Mouse (Mus musculus) lung, adult 2 months (tissue): Measurements from ENCODE around the gene Rnf185. TPM values are rescaled to one million over a fixed set of nuclear protein-coding genes. Genes with fewer than 3 reads are reported as not detected.

Experiments
- DNase-seq: peaks from one replicate; pipeline ENCODE4 v3.0.0; 2022
- H3K4me1 ChIP-seq: fragments of 200-500 bp; 2 replicates; pipeline ENCODE4 v1.6.1; 2011; ENCODE audit warnings: low read length; ENCODE audit not compliant: control insufficient read depth, insufficient read depth
- H3K4me3 ChIP-seq: fragments of 200-500 bp; replicated peaks from 2 replicates; pipeline ENCODE3; 2011; ENCODE audit warnings: low read depth, mild to moderate bottlenecking, control low read depth, low read length; ENCODE audit errors: extremely low read depth
- CTCF ChIP-seq: fragments of 200-500 bp; IDR thresholded peaks from 2 replicates; pipeline ENCODE4 v1.5.1; 2011; ENCODE audit warnings: mild to moderate bottlenecking, low read length, control low read depth; ENCODE audit not compliant: insufficient read depth
- POLR2A ChIP-seq: fragments of 200-500 bp; IDR thresholded peaks from 2 replicates; pipeline ENCODE4 v1.6.1; 2011; ENCODE audit warnings: low read depth, mild to moderate bottlenecking, control low read depth, low read length, borderline replicate concordance; ENCODE audit errors: extremely low read depth
- WGBS: fragments of 180-500 bp; shearing (Covaris S2); methylation state at CpG from one replicate; pipeline ENCODE4 v1.1.7; 2018; 5-methylcytosine and 5-hydroxymethylcytosine counted together
- polyA plus RNA-seq: library from polyadenylated mRNA; depleted of rRNA; stranded (reverse); fragments of >200 nt; gene quantifications from 2 replicates; pipeline ENCODE4 v1.2.3, GENCODE M21; 2012; rRNA removed

Gene Rnf185
- polyA plus RNA-seq, 1 experiment, result 36.4 TPM

GRCm38 (mm10) chr11:3371599-3372295, 80.4 kb downstream of the Rnf185 start:
- WGBS, result 28% methylated on average over 7 of the region's 7 CpGs
- no peak for DNase-seq
- Histone ChIP-seq H3K4me1 (peaks cover 5% of the 10 kb centered on the region; the same call in 1 of the 2 replicates), H3K4me3 (peak overlapping the region; percentile 40)
- no peak for TF ChIP-seq CTCF
- no peak for TF ChIP-seq POLR2A

- H3K4me3 ChIP-seq, result peak overlapping the region; percentile 40
- TF ChIP-seq CTCF, result no peak
- peak; percentile 65; the same call in 1 of the 2 replicates for TF ChIP-seq POLR2A
- peaks cover 6% of the 10 kb centered on the region; the same call in 1 of the 2 replicates for H3K4me1 ChIP-seq
- DNase-seq, result peak; percentile 70
- WGBS, result 8% methylated on average over 27 of the region's 27 CpGs
Measured at GRCm38 (mm10) chr11:3370928-3371598, 81.1 kb downstream of the Rnf185 start.

- no peak for DNase-seq
- TF ChIP-seq CTCF, result no peak
- TF ChIP-seq POLR2A, result no peak
- H3K4me3 ChIP-seq, result no peak overlapping the region
- H3K4me1 ChIP-seq, result peaks cover 6% of the 10 kb centered on the region; the same call in 1 of the 2 replicates
- WGBS, result 59% methylated on average over 2 of the region's 2 CpGs
Measured at GRCm38 (mm10) chr11:3370162-3370561, 82.0 kb downstream of the Rnf185 start.

DNA sequence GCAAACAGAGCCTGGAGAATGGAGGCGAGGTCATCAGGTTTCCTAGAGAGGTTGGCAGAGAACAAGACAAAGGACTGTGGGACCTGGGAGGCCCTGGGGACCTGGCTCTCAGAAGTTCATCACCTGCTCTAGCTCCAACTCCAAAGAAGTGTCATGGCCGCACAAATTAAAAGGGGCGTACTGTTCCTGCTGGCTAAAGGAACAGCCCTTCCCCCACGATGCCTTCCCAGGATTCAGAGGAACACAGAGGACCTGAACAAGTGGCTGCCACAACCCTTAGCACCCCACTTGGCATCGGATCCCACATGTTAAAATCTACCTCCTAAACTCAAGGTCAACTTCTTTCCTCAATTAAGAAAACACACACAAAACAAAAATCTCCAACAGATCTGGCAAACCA, 82.7 kb downstream of the Rnf185 start:
- Histone ChIP-seq H3K4me1 (peaks cover 6% of the 10 kb centered on the region; the same call in 1 of the 2 replicates), H3K4me3 (no peak overlapping the region)
- no peak for TF ChIP-seq POLR2A
- no peak for TF ChIP-seq CTCF
- 73% methylated on average over 5 of the region's 5 CpGs for WGBS
- DNase-seq, result no peak

DNA sequence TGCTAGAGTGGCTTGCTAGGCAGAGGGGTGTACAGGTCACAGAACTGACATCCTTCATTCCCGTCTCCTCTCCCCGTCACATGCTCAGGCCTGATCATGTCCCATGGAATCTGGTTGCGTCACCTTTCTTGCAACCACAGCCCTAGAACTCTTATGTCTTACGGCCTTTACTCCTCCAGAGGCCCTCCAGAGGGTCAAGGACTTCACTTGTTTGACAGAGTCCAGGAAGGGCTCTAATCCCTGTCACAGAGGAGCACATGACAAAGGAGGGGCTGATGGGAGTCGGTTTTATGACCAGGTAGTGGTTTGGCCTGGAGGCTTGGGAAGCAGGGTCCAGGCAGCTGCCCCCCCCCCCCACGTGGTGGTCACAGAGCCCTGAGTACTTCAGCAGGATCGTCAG, 83.2 kb downstream of the Rnf185 start:
- WGBS, result 52% methylated on average over 7 of the region's 7 CpGs
- Histone ChIP-seq H3K4me1 (peaks cover 6% of the 10 kb centered on the region; the same call in 1 of the 2 replicates), H3K4me3 (no peak overlapping the region)
- DNase-seq, result peak; percentile 52
- TF ChIP-seq POLR2A (no peak), CTCF (no peak)

DNA sequence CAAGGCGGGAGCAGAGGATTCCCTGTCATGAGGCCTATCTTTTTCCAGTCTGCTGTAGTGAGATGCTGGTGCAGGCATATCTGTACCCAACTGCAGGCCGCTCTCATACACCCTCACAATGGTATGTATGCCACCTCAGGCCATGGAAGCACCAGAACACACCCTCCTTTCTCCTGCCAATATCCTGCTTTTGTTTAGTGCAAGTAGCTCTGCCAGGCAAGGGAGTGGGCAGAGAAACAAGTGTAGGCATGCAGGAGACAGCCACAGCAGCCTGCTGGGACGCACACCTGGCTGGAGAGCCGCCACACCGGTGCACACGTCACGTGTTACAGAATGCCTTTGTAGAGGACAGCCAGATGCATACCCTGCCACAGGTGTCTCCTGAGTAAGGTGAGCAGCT, 85.8 kb downstream of the Rnf185 start:
- no peak for DNase-seq
- TF ChIP-seq CTCF, result no peak
- TF ChIP-seq POLR2A, result no peak
- Histone ChIP-seq H3K4me3 (no peak overlapping the region), H3K4me1 (peaks cover 2% of the 10 kb centered on the region; the same call in 1 of the 2 replicates)
- WGBS, result 67% methylated on average over 7 of the region's 7 CpGs

Other genes starting within 250 kb of the Rnf185 start
- gene Eif4enif1, start 250.0 kb downstream of the Rnf185 start, polyA plus RNA-seq, result 31.0 and 37.2 TPM in 2 replicates
- gene Drg1, start 185.9 kb downstream of the Rnf185 start, polyA plus RNA-seq, result 20.1 and 21.5 TPM in 2 replicates
- 40.3 and 50.9 TPM in 2 replicates for gene Patz1, start 163.5 kb downstream of the Rnf185 start, polyA plus RNA-seq
- gene Pik3ip1, start 122.0 kb downstream of the Rnf185 start, polyA plus RNA-seq, result 23.2 and 38.3 TPM in 2 replicates
- gene Limk2, start 43.2 kb downstream of the Rnf185 start, polyA plus RNA-seq, result 94.3 and 142 TPM in 2 replicates
- 0.50 and 3.1 TPM in 2 replicates for gene Pla2g3, start 35.9 kb upstream of the Rnf185 start, polyA plus RNA-seq
- gene Inpp5j, start 52.5 kb upstream of the Rnf185 start, polyA plus RNA-seq, result 2.3 and 2.7 TPM in 2 replicates
- gene Selenom, start 62.3 kb upstream of the Rnf185 start, polyA plus RNA-seq, result 111 and 138 TPM in 2 replicates
- gene Smtn, start 88.2 kb upstream of the Rnf185 start, polyA plus RNA-seq, result 43.1 and 51.6 TPM in 2 replicates
- gene Morc2a, start 196.8 kb upstream of the Rnf185 start, polyA plus RNA-seq, result 7.9 and 11.1 TPM in 2 replicates